Mouse (Mus musculus) testis, adult 2 months (tissue): Measurements from ENCODE around the gene Olr1. TPM values are rescaled to one million over a fixed set of nuclear protein-coding genes. Genes with fewer than 3 reads are reported as not detected.

ENCODE experiments used
- H3K27ac ChIP-seq: fragments of 200-500 bp; 2 replicates; pipeline ENCODE4 v1.5.1; 2012; ENCODE audit warnings: low read depth, low read length; ENCODE audit not compliant: control insufficient read depth, insufficient read depth
- H3K27me3 ChIP-seq: fragments of 200-500 bp; 2 replicates; pipeline ENCODE4 v1.6.1; 2012; ENCODE audit warnings: mild to moderate bottlenecking, low read length, moderate library complexity; ENCODE audit not compliant: control insufficient read depth, insufficient read depth
- H3K36me3 ChIP-seq: fragments of 200-500 bp; 2 replicates; pipeline ENCODE4 v1.6.1; 2012; ENCODE audit warnings: mild to moderate bottlenecking, low read length; ENCODE audit not compliant: control insufficient read depth, insufficient read depth
- H3K4me1 ChIP-seq: fragments of 200-500 bp; 2 replicates; pipeline ENCODE4 v1.6.1; 2012; ENCODE audit warnings: low read length; ENCODE audit not compliant: control insufficient read depth, insufficient read depth
- H3K4me3 ChIP-seq: fragments of 200-500 bp; 2 replicates; pipeline ENCODE4 v1.5.1; 2012; ENCODE audit warnings: low read depth, mild to moderate bottlenecking, low read length, moderate library complexity, mixed read lengths; ENCODE audit not compliant: control insufficient read depth
- CTCF ChIP-seq: fragments of 200-500 bp; IDR thresholded peaks from 2 replicates; pipeline ENCODE4 v1.5.1; 2012; ENCODE audit warnings: low read depth, mild to moderate bottlenecking, inconsistent platforms, low read length, moderate library complexity; ENCODE audit not compliant: control insufficient read depth, insufficient read depth, insufficient replicate concordance
- POLR2A ChIP-seq: fragments of 200-500 bp; IDR thresholded peaks from 2 replicates; pipeline ENCODE4 v1.6.1; 2012; ENCODE audit warnings: low read depth, mild to moderate bottlenecking, inconsistent platforms, low read length, moderate library complexity; ENCODE audit not compliant: control insufficient read depth
- polyA plus RNA-seq: library from polyadenylated mRNA; depleted of rRNA; stranded (reverse); fragments of >200 nt; gene quantifications from 2 replicates; pipeline ENCODE4 v1.2.3, GENCODE M21; 2012

The Olr1 gene
- polyA plus RNA-seq, 1 experiment: 0.12 TPM

DNA sequence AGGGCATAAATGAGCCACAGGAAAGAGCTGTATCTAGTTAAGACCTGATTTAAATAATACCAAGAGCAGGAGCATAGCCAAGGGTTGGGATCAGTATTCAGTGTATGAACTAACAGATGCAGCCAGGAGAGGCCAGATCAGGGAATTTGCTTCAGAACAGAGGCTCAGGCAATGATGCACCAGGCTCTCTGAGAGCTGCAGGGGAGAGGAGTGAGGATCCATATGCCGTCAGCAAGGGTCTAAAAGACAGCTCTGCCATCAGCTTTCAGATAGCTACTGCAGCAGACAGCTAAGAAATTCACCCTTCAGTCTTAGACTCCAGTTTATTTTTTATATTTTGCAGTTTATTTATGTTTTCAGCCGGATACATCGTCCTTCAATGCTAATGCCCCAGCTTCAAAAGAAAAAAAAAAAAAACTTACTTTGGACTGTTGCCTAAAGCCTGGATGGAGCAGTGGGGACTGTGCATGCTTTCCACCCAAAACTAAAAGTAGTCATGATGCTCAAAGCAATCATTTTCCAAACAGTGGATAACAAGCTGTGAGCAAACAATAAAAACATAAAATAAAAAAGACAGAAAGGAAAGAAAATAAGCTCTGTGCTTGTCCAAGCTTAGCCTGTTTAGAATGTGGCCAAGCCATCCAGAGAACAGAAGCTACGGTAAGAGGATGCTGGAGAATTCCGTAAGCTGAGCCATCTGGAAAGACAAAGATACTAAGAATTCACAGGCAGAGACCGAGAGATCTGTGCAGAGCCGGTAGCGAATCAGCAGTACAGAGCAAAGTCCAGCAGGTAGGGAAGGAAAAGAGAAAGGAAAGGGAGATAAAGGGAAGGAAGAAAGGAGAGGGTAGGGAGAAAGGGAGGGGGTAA lies 26.6 kb downstream of the Olr1 start:
- Histone ChIP-seq H3K4me1 (no peaks in the 10 kb centered on the region), H3K27ac (no peak overlapping the region), H3K4me3 (no peak overlapping the region), H3K27me3 (no peaks in the 10 kb centered on the region), H3K36me3 (no peaks in the 10 kb centered on the region)
- TF ChIP-seq POLR2A (no peak), CTCF (no peak)

DNA sequence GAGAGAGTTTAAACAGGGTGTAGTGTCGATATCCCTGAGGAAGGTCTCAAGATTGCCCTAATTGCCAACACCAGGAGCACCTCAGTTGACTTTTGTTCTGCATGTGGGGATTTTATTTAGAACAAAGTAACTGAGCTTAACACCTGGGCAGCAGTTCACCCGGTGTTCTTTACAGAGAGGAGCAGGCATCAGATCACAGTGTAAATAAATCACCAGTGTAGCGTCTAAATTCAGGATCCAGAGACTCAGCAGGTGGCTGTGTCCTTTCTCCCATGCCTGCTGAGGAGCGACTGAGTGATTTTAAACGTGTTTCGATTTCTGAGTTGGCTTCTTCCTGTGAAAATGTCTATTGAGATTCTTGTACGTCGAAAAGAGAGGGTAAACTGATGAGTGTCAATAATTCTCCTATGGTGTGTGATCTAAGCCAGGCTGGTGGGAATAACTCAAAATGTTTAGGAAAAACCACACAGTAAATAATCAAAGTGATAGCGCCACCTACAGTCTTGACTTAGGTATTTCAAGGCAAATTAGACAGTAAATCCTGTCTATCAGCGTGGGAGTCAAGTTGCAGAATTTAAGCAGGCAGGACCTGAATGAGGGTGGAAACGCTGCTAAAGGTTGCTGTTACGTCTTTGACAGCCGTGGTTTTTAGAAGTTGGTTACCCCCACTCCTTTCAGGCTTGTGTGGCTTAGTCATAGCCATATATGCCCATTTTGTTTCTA lies 30.4 kb downstream of the Olr1 start:
- H3K36me3 ChIP-seq: no peaks in the 10 kb centered on the region
- no peaks in the 10 kb centered on the region for H3K4me1 ChIP-seq
- H3K4me3 ChIP-seq: no peak overlapping the region
- no peaks in the 10 kb centered on the region for H3K27me3 ChIP-seq
- TF ChIP-seq CTCF: no peak; the same call in 1 of the 2 replicates
- TF ChIP-seq POLR2A: no peak
- no peak overlapping the region for H3K27ac ChIP-seq

DNA sequence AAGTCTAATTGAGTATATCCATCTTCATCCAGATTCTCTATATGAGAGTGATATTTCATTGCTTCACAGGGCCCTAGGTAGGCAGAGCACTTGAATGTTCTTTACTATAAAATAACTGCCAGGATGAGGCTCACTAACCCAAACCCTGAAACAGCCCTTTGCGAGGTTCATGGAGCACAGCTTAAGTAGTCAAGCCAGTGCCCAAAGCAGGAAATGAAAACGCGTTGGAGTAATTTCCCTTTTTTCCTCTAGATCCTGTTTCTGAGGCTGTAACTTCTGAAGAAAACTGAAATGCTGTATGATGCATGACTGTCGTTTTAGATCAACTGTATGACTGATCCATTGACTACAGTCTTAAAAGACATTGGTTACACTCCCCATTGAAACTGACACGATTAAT lies 34.3 kb downstream of the Olr1 start:
- Histone ChIP-seq H3K4me3 (no peak overlapping the region), H3K4me1 (no peaks in the 10 kb centered on the region), H3K27me3 (no peaks in the 10 kb centered on the region), H3K36me3 (no peaks in the 10 kb centered on the region), H3K27ac (no peak overlapping the region)
- TF ChIP-seq CTCF: no peak
- TF ChIP-seq POLR2A: no peak

DNA sequence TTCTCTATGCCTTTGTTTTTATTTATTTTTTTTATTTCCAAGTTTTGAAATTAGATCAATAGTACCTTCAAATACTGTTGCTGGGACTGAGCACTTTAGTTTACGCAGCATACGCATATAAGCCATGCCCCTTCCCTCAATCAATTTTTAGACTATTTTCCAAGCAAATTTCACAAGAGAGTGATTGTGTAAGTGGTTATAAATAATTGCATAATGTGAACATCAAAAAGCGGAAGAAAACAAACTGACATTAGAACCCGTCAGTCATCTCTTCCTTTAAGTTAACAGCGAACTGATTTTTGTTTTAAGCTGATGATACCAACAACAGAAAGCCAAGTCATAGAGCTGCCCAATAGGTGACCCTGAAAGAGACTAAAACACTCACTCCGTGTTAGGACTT lies 35.6 kb downstream of the Olr1 start:
- H3K4me3 ChIP-seq: no peak overlapping the region
- H3K4me1 ChIP-seq: no peaks in the 10 kb centered on the region
- TF ChIP-seq POLR2A (no peak), CTCF (no peak)
- H3K36me3 ChIP-seq: no peaks in the 10 kb centered on the region
- H3K27me3 ChIP-seq: no peaks in the 10 kb centered on the region
- H3K27ac ChIP-seq: no peak overlapping the region

DNA sequence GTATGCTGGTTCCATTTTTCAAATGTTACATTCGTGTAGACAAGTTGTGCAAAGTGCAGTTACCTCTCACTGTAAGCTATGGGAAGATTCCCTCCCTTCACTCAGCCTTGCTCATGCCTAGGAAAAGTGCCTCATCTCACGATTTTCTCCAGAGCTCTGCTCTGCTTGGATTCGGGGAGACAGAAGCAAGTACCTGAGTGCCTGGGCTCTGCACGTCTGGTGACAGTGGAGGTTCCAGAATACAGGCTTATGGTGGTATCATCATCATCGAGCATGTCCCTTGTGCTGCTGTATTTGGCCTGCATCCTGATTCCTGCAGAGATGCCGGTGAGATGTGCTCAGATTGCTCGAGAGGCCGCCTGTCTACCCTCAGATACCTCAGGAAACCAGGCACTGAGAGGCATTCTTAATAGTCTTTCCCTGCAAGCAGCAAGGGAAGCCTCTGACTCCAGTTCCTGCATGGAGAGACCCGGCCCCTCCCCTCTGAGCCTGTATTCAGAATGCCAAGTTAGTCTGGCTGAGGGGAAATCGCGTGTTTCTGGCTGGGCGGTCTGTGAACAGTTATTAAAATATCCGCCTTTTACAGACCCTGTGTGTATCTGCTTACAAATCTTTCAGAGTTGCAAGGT lies 55.4 kb downstream of the Olr1 start, which contains the start of gene Clec1a:
TSS of gene Clec1a (minus strand) at position 590 of the 629 bp plus-strand sequence.
- Histone ChIP-seq H3K27me3 (no peaks in the 10 kb centered on the region), H3K4me1 (no peaks in the 10 kb centered on the region), H3K4me3 (no peak within 1 kb of the TSS), H3K27ac (no peak within 1 kb of the TSS), H3K36me3 (no peaks in the 10 kb centered on the region)
- TF ChIP-seq CTCF: no peak
- no peak for TF ChIP-seq POLR2A

DNA sequence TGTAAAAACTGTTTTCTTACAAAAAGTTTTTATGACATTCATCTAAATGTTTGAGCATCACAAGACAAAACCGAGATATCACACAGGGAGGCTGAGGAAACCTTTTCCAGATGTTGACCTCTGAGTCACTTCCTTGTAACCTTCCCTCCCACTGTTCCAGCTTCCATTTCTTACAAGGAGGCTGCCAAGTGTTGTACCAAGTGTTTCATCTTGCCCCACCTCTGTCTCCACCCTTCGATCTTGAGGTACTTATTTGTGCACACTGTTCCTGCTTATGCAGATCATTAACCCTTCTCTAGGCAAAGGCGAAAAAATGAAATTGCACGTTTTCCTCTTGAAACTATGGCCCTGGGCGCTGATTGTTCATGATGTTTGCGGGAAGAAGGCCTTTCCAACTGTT lies 57.2 kb downstream of the Olr1 start:
- Histone ChIP-seq H3K4me1 (no peaks in the 10 kb centered on the region), H3K4me3 (no peak overlapping the region), H3K27ac (no peak overlapping the region), H3K27me3 (no peaks in the 10 kb centered on the region), H3K36me3 (no peaks in the 10 kb centered on the region)
- no peak for TF ChIP-seq CTCF
- TF ChIP-seq POLR2A: no peak

DNA sequence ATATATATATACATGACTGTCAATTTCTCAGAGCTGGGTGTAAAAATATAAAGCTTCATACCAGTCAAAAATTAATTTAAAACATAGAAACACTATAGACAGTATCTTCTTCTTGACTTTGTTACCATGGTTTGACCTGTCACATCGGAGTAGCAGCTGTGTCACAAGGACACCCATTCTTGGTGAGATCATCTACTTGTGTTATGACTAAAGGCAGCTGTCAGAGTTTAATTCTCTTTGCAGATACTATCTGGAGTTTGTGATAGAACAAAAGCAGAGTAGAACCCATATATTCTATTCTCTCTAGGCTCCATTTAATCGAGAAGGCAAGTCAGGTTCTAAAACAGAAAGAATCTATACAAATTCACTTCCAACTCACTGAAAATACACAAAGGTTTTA lies 68.9 kb downstream of the Olr1 start:
- no peaks in the 10 kb centered on the region for H3K4me1 ChIP-seq
- no peaks in the 10 kb centered on the region for H3K36me3 ChIP-seq
- H3K27me3 ChIP-seq: no peaks in the 10 kb centered on the region
- no peak overlapping the region for H3K27ac ChIP-seq
- TF ChIP-seq POLR2A (no peak), CTCF (no peak)
- H3K4me3 ChIP-seq: no peak overlapping the region
